Mouse (Mus musculus) liver, adult 2 months (tissue): ENCODE data around the gene Gm15557.

Experiments used
- CTCF ChIP-seq: fragments of 200-500 bp; IDR thresholded peaks from 2 replicates; pipeline ENCODE4 v1.5.1; 2011; ENCODE audit warnings: low read depth, low read length, control low read depth
- POLR2A ChIP-seq: fragments of 200-500 bp; IDR thresholded peaks from 2 replicates; pipeline ENCODE4 v1.6.1; 2011; ENCODE audit warnings: low read length, control low read depth; ENCODE audit not compliant: insufficient read depth; ENCODE audit errors: extremely low read depth

DNA sequence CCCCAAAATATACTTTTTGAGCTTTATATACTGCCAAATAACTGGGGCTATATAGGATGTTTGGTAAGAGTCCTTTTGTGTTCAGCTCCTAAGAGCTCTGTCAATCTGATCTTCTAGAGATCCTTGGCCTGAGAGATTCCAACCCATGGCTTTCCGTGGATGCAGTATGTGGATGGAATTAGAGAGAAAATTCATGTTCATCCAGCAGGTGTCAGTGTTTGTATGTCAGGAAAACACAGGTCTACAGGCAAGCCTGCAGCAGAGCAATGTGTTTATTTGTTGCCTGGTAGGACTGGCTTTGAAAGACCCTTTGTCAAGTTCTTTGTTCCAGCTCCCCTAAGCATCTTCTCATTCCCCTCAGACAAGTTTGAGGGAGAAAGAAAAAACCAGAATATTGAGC is 22.5 kb downstream of the Gm15557 start:
- TF ChIP-seq CTCF: no peak
- TF ChIP-seq POLR2A: no peak
